Mouse (Mus musculus) stomach, postnatal 0 days (tissue): ENCODE measurements around the gene Smim5.

Experiments used
- CTCF ChIP-seq: IDR thresholded peaks from 2 replicates; pipeline ENCODE4 v1.5.1; 2016; ENCODE audit warnings: antibody characterized with exemption, low read depth, mild to moderate bottlenecking, moderate library complexity
- EP300 ChIP-seq: optimal IDR thresholded peaks from 2 replicates; pipeline ENCODE3; 2016; ENCODE audit warnings: antibody characterized with exemption

DNA sequence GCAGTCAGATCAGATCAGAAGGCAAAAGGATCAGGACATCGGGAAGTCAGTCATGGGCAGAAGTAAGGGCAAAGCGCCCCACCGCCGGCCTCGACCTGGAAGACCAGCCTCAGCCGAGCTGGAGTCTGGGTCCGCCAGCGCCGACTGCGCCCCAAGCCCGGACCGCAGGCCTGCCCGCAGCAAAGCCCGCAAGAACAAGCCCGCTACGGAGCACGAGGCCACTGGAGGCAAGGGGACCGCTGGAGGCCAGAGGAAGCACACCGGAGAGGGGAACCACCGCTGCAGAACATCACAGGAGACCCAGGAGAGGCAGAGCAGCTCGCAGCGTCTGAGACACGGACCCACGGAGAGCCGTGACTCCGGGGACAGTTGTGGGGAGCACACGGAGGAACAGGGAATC lies 41.4 kb upstream of the Smim5 start, which contains the start of gene Myo15b:
- TF ChIP-seq CTCF: no peak
- no peak for TF ChIP-seq EP300
